Mouse (Mus musculus) bone marrow, adult 2 months (tissue): ENCODE results near the gene Smarca4. TPM values are rescaled to one million over a fixed set of nuclear protein-coding genes. Genes with fewer than 3 reads are reported as not detected.

Experiments used
- H3K27ac ChIP-seq: fragments of 200-500 bp; 2 replicates; pipeline ENCODE4 v1.5.1; 2012; ENCODE audit warnings: low read depth, mild to moderate bottlenecking, control low read depth, inconsistent platforms, low read length; ENCODE audit not compliant: control insufficient read depth, poor library complexity, insufficient read depth
- H3K4me1 ChIP-seq: fragments of 200-500 bp; 2 replicates; pipeline ENCODE4 v1.6.1; 2011; ENCODE audit warnings: low read length; ENCODE audit not compliant: control insufficient read depth, insufficient read depth
- H3K4me3 ChIP-seq: fragments of 200-500 bp; replicated peaks from 2 replicates; pipeline ENCODE3; 2011; ENCODE audit warnings: mild to moderate bottlenecking, low read depth, low read length, control low read depth; ENCODE audit not compliant: control insufficient read depth
- CTCF ChIP-seq: fragments of 200-500 bp; IDR thresholded peaks from 2 replicates; pipeline ENCODE4 v1.5.1; 2011; ENCODE audit warnings: low read length, control low read depth; ENCODE audit not compliant: control insufficient read depth, insufficient read depth
- POLR2A ChIP-seq: fragments of 200-500 bp; IDR thresholded peaks from 2 replicates; pipeline ENCODE4 v1.6.1; 2011; ENCODE audit warnings: low read depth, mild to moderate bottlenecking, control low read depth, low read length, borderline replicate concordance; ENCODE audit not compliant: control insufficient read depth
- WGBS: fragments of 180-500 bp; shearing (Covaris S2); methylation state at CpG from one replicate; pipeline ENCODE4 v1.1.7; 2018; 5-methylcytosine and 5-hydroxymethylcytosine counted together
- polyA plus RNA-seq: library from polyadenylated mRNA; stranded (reverse); fragments of >200 nt; gene quantifications from 2 replicates; pipeline ENCODE4 v1.2.4, GENCODE M21; 2011; ENCODE audit warnings: low replicate concordance; ENCODE audit not compliant: missing spikeins, insufficient read depth, insufficient read length

Gene Smarca4
- polyA plus RNA-seq, 1 experiment, result 66.3 TPM

DNA sequence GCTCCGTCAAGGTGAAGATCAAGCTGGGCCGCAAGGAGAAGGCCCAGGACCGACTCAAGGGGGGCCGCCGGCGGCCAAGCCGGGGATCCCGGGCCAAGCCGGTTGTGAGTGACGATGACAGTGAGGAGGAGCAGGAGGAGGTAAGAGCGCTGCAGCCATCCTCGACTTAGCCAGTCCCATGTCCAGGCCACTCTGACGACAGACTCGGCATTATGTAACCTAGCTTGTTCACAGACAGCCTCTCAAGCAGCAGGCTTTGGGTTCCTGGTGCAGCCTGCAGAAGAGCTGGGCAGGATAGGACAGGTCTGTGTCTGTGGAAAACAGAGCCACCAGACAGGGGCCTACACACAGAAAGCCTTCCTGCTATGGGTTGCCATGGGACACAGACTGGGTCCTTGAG lies 85.1 kb downstream of the Smarca4 start:
- Histone ChIP-seq H3K27ac (no peak overlapping the region), H3K4me3 (no peak overlapping the region), H3K4me1 (no peaks in the 10 kb centered on the region)
- TF ChIP-seq POLR2A (no peak), CTCF (no peak)
- WGBS, result 89% methylated on average over 14 of the region's 14 CpGs

DNA sequence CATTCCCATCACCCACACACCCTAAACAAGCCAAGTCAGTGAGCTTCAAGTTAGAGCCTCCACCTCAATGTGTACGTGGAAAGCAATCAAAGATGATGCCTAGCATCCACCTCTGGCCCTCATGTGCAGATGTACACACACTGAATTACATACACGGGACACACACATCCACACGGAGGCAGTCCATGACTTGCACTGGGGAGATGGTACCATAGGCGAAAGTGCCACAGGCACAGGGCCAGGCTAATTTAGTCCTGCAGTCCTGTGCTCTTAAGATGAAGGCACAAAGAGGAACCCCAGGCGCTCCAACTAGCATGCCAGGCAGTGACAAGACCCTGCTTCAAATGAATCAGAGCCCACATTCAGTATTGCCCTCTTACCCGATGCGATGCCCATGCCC lies 87.5 kb downstream of the Smarca4 start:
- no peak for TF ChIP-seq CTCF
- no peak for TF ChIP-seq POLR2A
- WGBS, result 92% methylated on average over 7 of the region's 7 CpGs
- no peak overlapping the region for H3K4me3 ChIP-seq
- no peaks in the 10 kb centered on the region for H3K4me1 ChIP-seq
- no peak overlapping the region for H3K27ac ChIP-seq

DNA sequence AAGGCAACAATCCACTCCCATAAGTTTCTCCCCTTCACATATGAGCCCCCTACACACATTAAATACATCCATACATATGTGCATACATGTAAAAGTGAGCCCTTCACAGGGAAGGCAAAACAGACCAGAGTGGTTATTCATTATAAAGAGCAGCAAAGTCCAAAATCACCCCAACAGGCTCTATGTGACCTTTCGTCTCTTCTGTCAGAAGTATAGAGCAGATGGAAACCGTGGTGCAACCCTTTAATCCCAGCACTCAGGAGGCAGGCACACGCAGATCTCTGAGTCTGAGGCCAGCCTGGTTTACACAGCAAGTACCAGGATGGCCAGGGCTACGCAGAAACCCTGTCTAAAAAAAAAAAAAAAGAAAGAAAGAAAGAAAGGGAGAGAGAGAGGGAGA lies 90.1 kb downstream of the Smarca4 start:
- TF ChIP-seq POLR2A, result no peak
- no peak for TF ChIP-seq CTCF
- no peaks in the 10 kb centered on the region for H3K4me1 ChIP-seq
- no peak overlapping the region for H3K4me3 ChIP-seq
- H3K27ac ChIP-seq, result no peak overlapping the region
- WGBS, result 94% methylated on average over 4 of the region's 4 CpGs

DNA sequence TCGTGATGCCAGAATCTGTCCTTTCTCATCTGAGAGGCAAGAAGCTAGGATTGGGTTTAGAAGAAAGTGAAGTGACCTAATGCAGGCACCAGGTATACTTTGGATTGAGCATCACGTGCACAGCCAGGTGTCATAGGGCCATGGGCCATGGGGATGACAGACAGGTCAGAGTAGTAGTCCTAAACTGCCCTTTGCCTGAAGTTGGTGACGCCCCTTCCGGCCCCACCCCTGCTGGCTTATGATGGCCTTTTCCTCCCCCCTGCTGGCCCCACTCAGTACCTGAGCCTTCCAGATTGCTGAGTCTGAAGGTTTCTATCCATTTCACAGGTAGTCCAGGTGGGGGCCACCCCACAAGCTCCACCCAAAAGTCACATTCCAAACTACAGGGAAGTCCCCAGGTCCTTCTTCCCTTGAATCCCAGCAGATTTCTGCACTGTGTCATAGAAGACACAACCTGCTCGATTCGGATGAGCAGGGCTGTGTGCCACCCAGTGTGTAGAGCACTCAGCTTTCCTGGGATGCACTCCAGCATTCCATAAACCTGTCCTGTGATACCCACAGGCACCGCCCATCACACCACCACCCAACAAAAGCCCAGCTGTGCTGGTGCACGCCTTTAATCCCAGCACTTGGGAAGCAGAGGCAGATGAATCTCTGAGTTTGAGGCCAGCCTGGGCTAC lies 90.8 kb downstream of the Smarca4 start:
- H3K27ac ChIP-seq, result no peak overlapping the region
- WGBS, result 90% methylated on average over 8 of the region's 8 CpGs
- H3K4me1 ChIP-seq, result no peaks in the 10 kb centered on the region
- TF ChIP-seq CTCF (no peak), POLR2A (no peak)
- H3K4me3 ChIP-seq, result no peak overlapping the region

DNA sequence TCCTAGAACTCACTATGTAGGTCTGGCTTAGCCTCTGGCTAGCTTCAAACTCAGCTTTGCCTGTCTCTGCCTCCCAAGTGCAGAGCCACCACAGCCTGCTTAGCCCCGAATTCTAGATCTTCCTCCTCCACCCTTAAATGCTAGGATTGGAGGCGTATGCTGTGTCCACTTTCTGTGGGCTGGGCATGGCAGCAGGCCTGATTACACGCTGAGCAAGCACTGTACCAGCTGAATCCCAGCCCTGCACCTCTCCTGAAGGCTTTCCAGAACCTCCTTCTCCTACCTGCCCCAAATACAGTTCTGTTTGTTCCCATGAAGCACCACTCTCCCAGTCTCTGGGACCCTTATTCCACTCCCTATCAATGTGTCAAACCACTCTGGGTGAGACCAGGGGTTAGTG lies 93.4 kb downstream of the Smarca4 start:
- Histone ChIP-seq H3K27ac (no peak overlapping the region), H3K4me3 (no peak overlapping the region), H3K4me1 (no peaks in the 10 kb centered on the region)
- 77% methylated on average over 3 of the region's 3 CpGs for WGBS
- TF ChIP-seq CTCF (no peak), POLR2A (no peak)

DNA sequence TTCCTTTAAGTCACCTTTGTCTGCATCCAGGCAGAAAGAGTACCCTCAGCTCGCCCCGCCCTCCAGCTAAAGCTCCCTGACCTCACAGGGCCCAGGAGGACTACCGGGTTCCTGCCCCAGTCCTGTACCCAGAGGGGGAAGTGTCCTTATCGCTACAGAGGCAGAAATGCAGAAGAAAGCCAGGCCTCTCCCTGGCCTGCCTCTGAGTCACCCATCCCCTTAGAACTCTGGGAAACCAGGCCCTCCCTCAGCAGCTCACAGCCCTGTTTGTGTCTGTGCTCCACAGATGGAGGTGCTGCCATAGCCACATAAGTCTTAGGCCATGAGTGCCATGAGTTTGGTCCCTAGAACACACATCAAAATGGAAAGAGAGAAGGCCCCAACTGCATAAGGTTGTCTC lies 99.3 kb downstream of the Smarca4 start:
- Histone ChIP-seq H3K4me3 (no peak overlapping the region), H3K27ac (no peak overlapping the region), H3K4me1 (no peaks in the 10 kb centered on the region; the same call in 1 of the 2 replicates)
- no peak for TF ChIP-seq CTCF
- TF ChIP-seq POLR2A, result no peak
- 5% methylated on average over 4 of the region's 4 CpGs for WGBS

DNA sequence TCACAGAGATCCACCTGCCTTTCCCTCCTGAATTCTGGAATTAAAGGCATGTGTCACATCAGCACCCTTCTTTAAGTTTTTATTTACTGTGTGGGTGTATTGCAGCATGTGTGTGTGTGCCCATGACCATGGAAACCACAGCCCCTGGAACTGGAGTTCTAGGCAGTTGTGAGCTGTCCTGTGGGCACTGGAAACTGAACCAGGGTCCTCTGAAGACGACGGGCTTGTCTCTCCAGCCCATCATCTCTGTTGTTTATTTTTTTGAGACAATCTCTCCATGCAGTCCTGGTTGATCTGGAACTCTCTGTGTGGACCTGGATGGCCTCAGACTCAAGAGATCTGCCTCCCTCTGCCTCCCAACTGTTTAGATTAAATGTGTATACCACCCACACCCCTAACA lies 101.0 kb downstream of the Smarca4 start:
- TF ChIP-seq POLR2A (no peak), CTCF (no peak)
- WGBS, result 70% methylated on average over 2 of the region's 2 CpGs

DNA sequence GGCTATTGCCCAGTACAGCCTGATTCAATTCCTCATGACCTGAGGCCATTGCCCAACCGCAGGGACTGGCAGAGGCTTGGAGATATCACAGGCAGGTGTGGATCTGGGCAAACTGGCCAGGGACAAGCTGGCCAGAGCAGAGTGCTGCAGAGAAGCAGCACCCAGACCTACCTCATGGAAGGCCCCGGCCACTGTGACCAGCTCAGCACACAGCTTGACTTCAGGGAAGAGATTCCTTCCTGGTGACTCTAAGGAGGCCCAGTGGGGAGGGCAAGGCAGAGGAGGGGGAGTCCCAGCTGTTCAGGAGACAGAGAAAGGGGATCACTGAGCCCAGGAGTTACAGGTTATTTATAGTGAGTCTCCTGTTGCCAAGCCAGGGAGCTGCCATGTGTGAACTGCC lies 105.1 kb downstream of the Smarca4 start:
- Histone ChIP-seq H3K4me3 (no peak overlapping the region), H3K4me1 (peaks cover 1% of the 10 kb centered on the region; the same call in 1 of the 2 replicates), H3K27ac (no peak overlapping the region)
- TF ChIP-seq POLR2A (no peak), CTCF (no peak)
- 84% methylated on average over 2 of the region's 2 CpGs for WGBS

More for the DNA sequence above, 101.0 kb downstream of the Smarca4 start:
- Histone ChIP-seq H3K4me1 (no peaks in the 10 kb centered on the region; the same call in 1 of the 2 replicates), H3K27ac (no peak overlapping the region), H3K4me3 (no peak overlapping the region)

DNA sequence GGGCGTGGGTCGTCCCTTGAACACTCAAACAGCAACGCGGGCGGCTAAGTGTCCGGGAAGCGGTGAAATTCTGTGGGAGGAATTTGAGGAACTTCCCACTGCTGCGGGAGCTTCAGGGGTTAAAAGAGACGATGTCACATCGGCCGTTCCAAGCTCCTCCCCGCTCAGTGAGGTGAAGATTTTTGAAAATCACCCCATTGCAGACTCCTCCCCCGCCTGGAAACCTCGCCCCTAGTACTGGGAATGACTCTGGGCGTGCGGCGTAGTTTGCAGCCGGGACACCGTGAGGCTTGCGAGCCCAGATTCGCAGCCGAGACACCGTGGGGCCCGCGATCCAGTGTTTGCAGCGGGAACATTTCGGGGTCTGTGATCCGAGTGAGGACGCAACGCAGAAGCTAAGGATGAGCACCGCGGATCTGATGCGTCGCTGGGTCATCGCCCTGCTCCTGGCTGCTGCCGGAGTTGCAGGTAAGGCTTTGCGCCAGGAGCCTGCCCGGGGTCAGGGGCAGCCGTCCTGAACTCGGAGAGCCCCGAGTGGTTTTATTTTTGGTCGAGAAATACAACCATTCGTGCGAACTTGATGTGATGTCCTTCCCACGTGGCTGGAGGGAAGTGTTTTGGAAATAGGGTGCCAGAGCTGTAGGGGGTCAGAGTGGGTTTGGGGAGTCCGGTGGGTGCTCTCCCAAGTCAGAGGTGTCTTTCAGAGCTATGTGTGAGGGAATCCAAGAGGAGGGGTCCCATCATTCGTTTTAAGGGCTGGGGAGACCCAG lies 107.6 kb downstream of the Smarca4 start, which contains the start of gene Ldlr:
Gene Ldlr (plus strand): TSS at position 107 of the 770 bp plus-strand sequence.
- TF ChIP-seq CTCF (no peak), POLR2A (peak; percentile 81; the same call in 1 of the 2 replicates)
- Histone ChIP-seq H3K4me3 (peak within 1 kb of the TSS; percentile 71), H3K4me1 (peaks cover 3% of the 10 kb centered on the region; the same call in 1 of the 2 replicates), H3K27ac (peak within 1 kb of the TSS; percentile 75)
- under 1% methylated on average over 47 of the region's 47 CpGs for WGBS
